Mouse (Mus musculus): Measurements from ENCODE around the gene Nos1ap.
A peak's percentile ranks its signal among the peaks of the same experiment; 100 is the strongest.

The Nos1ap gene

GRCm38 (mm10) chr1:170501970-170502369 is 87.7 kb downstream of the Nos1ap start:
- DNase-seq (ENCODE audit: low read depth), result no peak

GRCm38 (mm10) chr1:170501556-170501955 is 88.1 kb downstream of the Nos1ap start:
- no peak for DNase-seq (ENCODE audit: low read depth)

GRCm38 (mm10) chr1:170499891-170500290 is 89.8 kb downstream of the Nos1ap start:
- no peak for DNase-seq (ENCODE audit: low read depth)

GRCm38 (mm10) chr1:170499466-170499865 is 90.2 kb downstream of the Nos1ap start:
- no peak for DNase-seq (ENCODE audit: low read depth)

- no peak for DNase-seq (ENCODE audit: low read depth)
Observed at GRCm38 (mm10) chr1:170498645-170499044, 91.0 kb downstream of the Nos1ap start.

GRCm38 (mm10) chr1:170496221-170496620 is 93.4 kb downstream of the Nos1ap start:
- DNase-seq (ENCODE audit: low read depth), result no peak

GRCm38 (mm10) chr1:170495538-170496183 is 94.0 kb downstream of the Nos1ap start:
- no peak for DNase-seq (ENCODE audit: low read depth)

- DNase-seq (ENCODE audit: low read depth), result no peak
Observed at GRCm38 (mm10) chr1:170492527-170492926, 97.1 kb downstream of the Nos1ap start.

- DNase-seq (ENCODE audit: low read depth), result no peak
Observed at GRCm38 (mm10) chr1:170492027-170492426, 97.6 kb downstream of the Nos1ap start.

GRCm38 (mm10) chr1:170489936-170490335 is 99.7 kb downstream of the Nos1ap start:
- DNase-seq (ENCODE audit: low read depth), result no peak

GRCm38 (mm10) chr1:170489450-170489849 is 100.2 kb downstream of the Nos1ap start:
- no peak for DNase-seq (ENCODE audit: low read depth)

- no peak for DNase-seq (ENCODE audit: low read depth)
Observed at GRCm38 (mm10) chr1:170485119-170485518, 104.5 kb downstream of the Nos1ap start.

GRCm38 (mm10) chr1:170482236-170482905 is 107.3 kb downstream of the Nos1ap start:
- no peak for DNase-seq (ENCODE audit: low read depth)

GRCm38 (mm10) chr1:170481093-170481492 is 108.6 kb downstream of the Nos1ap start:
- no peak for DNase-seq (ENCODE audit: low read depth)

- no peak for DNase-seq (ENCODE audit: low read depth)
Observed at GRCm38 (mm10) chr1:170479458-170479798, 110.2 kb downstream of the Nos1ap start.

GRCm38 (mm10) chr1:170478791-170479457 is 110.7 kb downstream of the Nos1ap start:
- no peak for DNase-seq (ENCODE audit: low read depth)

GRCm38 (mm10) chr1:170477636-170478600 is 111.7 kb downstream of the Nos1ap start:
- DNase-seq (ENCODE audit: low read depth), result peak; percentile 19

GRCm38 (mm10) chr1:170473460-170473859 is 116.2 kb downstream of the Nos1ap start:
- DNase-seq (ENCODE audit: low read depth), result no peak

- no peak for DNase-seq (ENCODE audit: low read depth)
Observed at GRCm38 (mm10) chr1:170472861-170473260, 116.8 kb downstream of the Nos1ap start.

- DNase-seq (ENCODE audit: low read depth), result no peak
Observed at GRCm38 (mm10) chr1:170466099-170467009, 123.3 kb downstream of the Nos1ap start.

GRCm38 (mm10) chr1:170462140-170462539 is 127.5 kb downstream of the Nos1ap start:
- DNase-seq (ENCODE audit: low read depth), result no peak
